8 mouse cellular contexts compared by ENCODE assay signal in genomic region chr2:154390180-154390964, GRCm38 (mm10). TPM values are rescaled to one million over a fixed set of nuclear protein-coding genes. Genes with fewer than 3 reads are reported as not detected.
A peak's percentile ranks its signal among the peaks of the same experiment; 100 is the strongest.
DNase-seq lines count a peak whose midpoint lies in the region; ATAC-seq and TF ChIP-seq lines count a peak whose summit lies in the region.
"Had no signal": no experiment of that assay in that cellular context is flagged by ENCODE, and none has a peak within 500 bp of the region (broad histone marks: within the 10 kb centered on the region; RNA-seq: fewer than 3 reads in every experiment).

No protein-coding gene starts in this region.

- no peak overlapping the region for H3K4me3 ChIP-seq in lung, embryonic 14.5 days (ENCODE audit: low read depth, low read length)
- H3K4me3 ChIP-seq in midbrain, embryonic 11.5 days (ENCODE audit: low read depth, low read length): no peak overlapping the region
- H3K4me3 ChIP-seq: midbrain, embryonic 12.5 days had no signal

- DNase-seq in Muller cell, postnatal 12 days (ENCODE audit: inconsistent ontology term): peak; percentile 99
- DNase-seq in adrenal gland, adult 18-20 months (ENCODE audit: low spot score in 2 of 2): peak; percentile 83 to 86
- DNase-seq in gastrocnemius, postnatal 14 days: peak; percentile 95
- DNase-seq in kidney, adult 18-20 months: peak; percentile 95
- peak; percentile 43 for DNase-seq in lung, embryonic 14.5 days
- DNase-seq in urinary bladder, adult 2 months (ENCODE audit: low spot score): peak; percentile 54
- no peak for DNase-seq in midbrain, embryonic 11.5 days (ENCODE audit: low spot score, missing footprints)

- H3K4me2 ChIP-seq in lung, embryonic 14.5 days: no peak overlapping the region
- H3K4me2 ChIP-seq in midbrain, embryonic 11.5 days: no peak overlapping the region
- H3K4me2 ChIP-seq: midbrain, embryonic 12.5 days had no signal

- ATAC-seq in lung, embryonic 14.5 days (ENCODE audit: insufficient read depth): peak; percentile 70
- no peak for ATAC-seq in midbrain, embryonic 11.5 days (ENCODE audit: low FRiP score)

- no peaks in the 10 kb centered on the region for H3K9me3 ChIP-seq in lung, embryonic 14.5 days (ENCODE audit: low read depth, low read length)
- H3K9me3 ChIP-seq in midbrain, embryonic 11.5 days (ENCODE audit: control insufficient read depth, low read length): no peaks in the 10 kb centered on the region
- H3K9me3 ChIP-seq: midbrain, embryonic 12.5 days had no signal

- H3K4me1 ChIP-seq in lung, embryonic 14.5 days (ENCODE audit: insufficient read depth): no peaks in the 10 kb centered on the region
- H3K4me1 ChIP-seq in midbrain, embryonic 11.5 days (ENCODE audit: control insufficient read depth, insufficient read depth, low read length): no peaks in the 10 kb centered on the region
- H3K4me1 ChIP-seq: midbrain, embryonic 12.5 days had no signal

- no peaks in the 10 kb centered on the region for H3K36me3 ChIP-seq in lung, embryonic 14.5 days (ENCODE audit: insufficient read depth)
- no peaks in the 10 kb centered on the region for H3K36me3 ChIP-seq in midbrain, embryonic 11.5 days (ENCODE audit: control insufficient read depth, insufficient read depth, low read length)
- H3K36me3 ChIP-seq: midbrain, embryonic 12.5 days had no signal

- H3K27me3 ChIP-seq in lung, embryonic 14.5 days (ENCODE audit: insufficient read depth, low read length): no peaks in the 10 kb centered on the region
- no peaks in the 10 kb centered on the region for H3K27me3 ChIP-seq in midbrain, embryonic 11.5 days (ENCODE audit: control insufficient read depth, insufficient read depth, low read length)
- H3K27me3 ChIP-seq: midbrain, embryonic 12.5 days had no signal

- H3K27ac ChIP-seq in lung, embryonic 14.5 days (ENCODE audit: low read depth): peak overlapping the region; percentile 10; the same call in 1 of the 2 replicates
- no peak overlapping the region for H3K27ac ChIP-seq in midbrain, embryonic 11.5 days (ENCODE audit: low read depth, low read length)
- H3K27ac ChIP-seq: midbrain, embryonic 12.5 days had no signal

- TF ChIP-seq CTCF in lung, embryonic 14.5 days (IDR thresholded peaks at IDR 0.05; ENCODE audit: low read depth): no peak

- 73% methylated on average over 11 of the region's 11 CpGs for WGBS in lung, embryonic 14.5 days
- 87% methylated on average over 11 of the region's 11 CpGs for WGBS in midbrain, embryonic 11.5 days

- H3K9ac ChIP-seq in lung, embryonic 14.5 days: no peak overlapping the region
- H3K9ac ChIP-seq in midbrain, embryonic 11.5 days (ENCODE audit: low read length): no peak overlapping the region
- H3K9ac ChIP-seq: midbrain, embryonic 12.5 days had no signal

- intact Hi-C loops in gastrocnemius, postnatal 14 days (cut with DNase I; ENCODE audit: low total_unique reads): no loop called here

RNA-seq across cellular contexts. Expression of gene Snta1, which starts 17.5 kb away (rescaled TPM):
- 10 to 100 TPM; 23.8 to 29.3 TPM for total RNA-seq in adrenal gland, adult 18-20 months (2021)
- 100 to 1,000 TPM; 146 to 210 TPM for total RNA-seq in gastrocnemius, postnatal 14 days (2021)
- 3.8 and 3.9 TPM in 2 replicates for polyA plus RNA-seq in lung, embryonic 14.5 days (2014; fragmentation: Nextera tagmentation; extraction: Ambion mirVana)
- 16.5 and 17.7 TPM in 2 replicates for polyA plus RNA-seq in urinary bladder, adult 2 months (2012; rRNA removed)
- polyA plus RNA-seq in midbrain, embryonic 11.5 days (2014; fragmentation: Nextera tagmentation; extraction: Ambion mirVana): 2.0 and 2.3 TPM in 2 replicates

RNA-seq across cellular contexts. Expression of gene Cdk5rap1, which starts 17.6 kb away (rescaled TPM):
- 10 to 100 TPM in 1 of 2 experiments, 1 to 10 TPM in 1; 9.3 to 13.6 TPM for total RNA-seq in adrenal gland, adult 18-20 months (2021)
- total RNA-seq in gastrocnemius, postnatal 14 days (2021): 10 to 100 TPM in 1 of 2 experiments, 1 to 10 TPM in 1; 8.9 to 12.1 TPM
- 11.2 and 13.1 TPM in 2 replicates for polyA plus RNA-seq in lung, embryonic 14.5 days (2014; fragmentation: Nextera tagmentation; extraction: Ambion mirVana)
- 16.9 and 25.0 TPM in 2 replicates for polyA plus RNA-seq in urinary bladder, adult 2 months (2012; rRNA removed)
- 15.1 and 18.1 TPM in 2 replicates for polyA plus RNA-seq in midbrain, embryonic 11.5 days (2014; fragmentation: Nextera tagmentation; extraction: Ambion mirVana)

RNA-seq across cellular contexts. Expression of gene Cbfa2t2, which starts 45.9 kb away (rescaled TPM):
- 10 to 100 TPM; 28.7 to 36.9 TPM for total RNA-seq in adrenal gland, adult 18-20 months (2021)
- 10 to 100 TPM; 12.2 to 15.7 TPM for total RNA-seq in gastrocnemius, postnatal 14 days (2021)
- 39.8 and 40.5 TPM in 2 replicates for polyA plus RNA-seq in lung, embryonic 14.5 days (2014; fragmentation: Nextera tagmentation; extraction: Ambion mirVana)
- polyA plus RNA-seq in urinary bladder, adult 2 months (2012; rRNA removed): 16.2 and 16.6 TPM in 2 replicates
- polyA plus RNA-seq in midbrain, embryonic 11.5 days (2014; fragmentation: Nextera tagmentation; extraction: Ambion mirVana): 75.2 and 76.1 TPM in 2 replicates
